Mouse (Mus musculus): ENCODE measurements around the gene Tcte2.

DNA sequence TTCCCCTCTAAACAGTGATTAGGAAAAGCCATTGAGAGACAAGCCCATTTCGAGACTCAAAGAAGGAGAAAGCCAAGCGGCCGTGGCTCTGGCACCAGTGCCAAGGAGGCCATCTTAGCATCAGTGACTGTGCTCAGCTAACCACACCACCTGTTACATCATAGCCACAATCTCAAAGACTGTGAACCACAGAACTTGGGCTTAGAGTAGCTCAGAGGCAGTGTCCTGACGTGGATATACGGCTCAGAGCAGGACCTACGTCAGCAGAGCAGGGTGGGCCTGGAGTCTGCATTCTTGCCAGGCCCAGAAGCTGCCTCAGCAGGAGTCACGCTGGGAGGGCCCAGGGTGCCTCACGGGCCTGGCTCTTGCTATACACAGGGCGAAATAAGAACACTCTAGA, 46.1 kb downstream of the Tcte2 start:
- TF ChIP-seq POLR2A (IDR thresholded peaks at IDR 0.05; ENCODE audit: borderline replicate concordance, low read depth, low read length) (no peak), CTCF (IDR thresholded peaks at IDR 0.05; ENCODE audit: low read depth, low read length) (no peak)
